Mouse (Mus musculus) kidney, postnatal 4 days (tissue): ENCODE data around the gene Foxc2.
A peak's percentile ranks its signal among the peaks of the same experiment; 100 is the strongest.

Experiments
- DNase-seq, 2 experiments: peaks; one replicate each; pipeline ENCODE4 v3.0.0; 2021; ENCODE audit warnings: mixed read lengths in 2 of 2

Foxc2 gene

GRCm38 (mm10) chr8:121115948-121116347 lies at the start of gene Foxc2:
Foxc2 (plus strand) TSS chr8:121116171.
- peak; percentile 91 to 95 for DNase-seq

- DNase-seq, result peak in 1 of 2 experiments; percentile 47
Measured at GRCm38 (mm10) chr8:121071454-121071853, 44.5 kb upstream of the Foxc2 start.

- DNase-seq, result no peak
Measured at GRCm38 (mm10) chr8:121072406-121073130, 43.4 kb upstream of the Foxc2 start.

GRCm38 (mm10) chr8:121073174-121074107 lies 42.5 kb upstream of the Foxc2 start:
- no peak for DNase-seq

GRCm38 (mm10) chr8:121074108-121074847 lies 41.7 kb upstream of the Foxc2 start:
- peak in 1 of 2 experiments; percentile 23 for DNase-seq

GRCm38 (mm10) chr8:121074848-121075145 lies 41.2 kb upstream of the Foxc2 start:
- no peak for DNase-seq

GRCm38 (mm10) chr8:121075936-121076335 lies 40.0 kb upstream of the Foxc2 start:
- DNase-seq, result no peak

- DNase-seq, result no peak
Measured at GRCm38 (mm10) chr8:121076555-121076954, 39.4 kb upstream of the Foxc2 start.

GRCm38 (mm10) chr8:121078721-121079120 lies 37.2 kb upstream of the Foxc2 start:
- DNase-seq, result no peak

GRCm38 (mm10) chr8:121079201-121079600 lies 36.8 kb upstream of the Foxc2 start:
- DNase-seq, result no peak

- no peak for DNase-seq
Measured at GRCm38 (mm10) chr8:121079944-121080343, 36.0 kb upstream of the Foxc2 start.

- no peak for DNase-seq
Measured at GRCm38 (mm10) chr8:121080361-121081090, 35.4 kb upstream of the Foxc2 start.

- no peak for DNase-seq
Measured at GRCm38 (mm10) chr8:121081398-121081797, 34.6 kb upstream of the Foxc2 start.

GRCm38 (mm10) chr8:121082218-121083092 lies 33.5 kb upstream of the Foxc2 start:
- DNase-seq, result peak in 1 of 2 experiments; percentile 35

GRCm38 (mm10) chr8:121083093-121083935 lies 32.7 kb upstream of the Foxc2 start:
- peak; percentile 82 to 88 for DNase-seq

GRCm38 (mm10) chr8:121083936-121084209 lies 32.1 kb upstream of the Foxc2 start:
- no peak for DNase-seq

GRCm38 (mm10) chr8:121084210-121084951 lies 31.6 kb upstream of the Foxc2 start, which contains the start of gene Foxf1:
Foxf1 (plus strand) TSS chr8:121084386.
- DNase-seq, result peak; percentile 46 to 67

- peak in 1 of 2 experiments; percentile 28 for DNase-seq
Measured at GRCm38 (mm10) chr8:121085011-121085410, 31.0 kb upstream of the Foxc2 start.

GRCm38 (mm10) chr8:121085561-121085960 lies 30.4 kb upstream of the Foxc2 start:
- no peak for DNase-seq
